Mouse (Mus musculus): Measurements from ENCODE around the gene Gm20671. TPM values are rescaled to one million over a fixed set of nuclear protein-coding genes. Genes with fewer than 3 reads are reported as not detected.
"Not testable (repeated sequence)": the region's sequence is repeated elsewhere in the genome, so short reads cannot be mapped to it uniquely, and the experiment has no call there.

Gm20671 gene
- polyA plus RNA-seq, 1 experiment from 2014 or later, result not detected

GRCm38 (mm10) chr5:32747650-32748375, 79.1 kb downstream of the Gm20671 start:
- ATAC-seq (ENCODE audit: low FRiP score) (no peak), DNase-seq (ENCODE audit: low spot score) (peak; percentile 65)
- no peak overlapping the region for H3K4me3 ChIP-seq (replicated peaks; ENCODE audit: low read length)
- H3K27ac ChIP-seq, result no peak overlapping the region
- H3K9ac ChIP-seq, result no peak overlapping the region
- 70% methylated on average over 6 of the region's 6 CpGs for WGBS
- no peaks in the 10 kb centered on the region for H3K4me1 ChIP-seq (replicated peaks; ENCODE audit: control insufficient read depth, insufficient read depth, low read length)
- no peaks in the 10 kb centered on the region for H3K27me3 ChIP-seq (ENCODE audit: control insufficient read depth, insufficient read depth, low read length)
- H3K4me2 ChIP-seq (replicated peaks), result no peak overlapping the region
- no peaks in the 10 kb centered on the region for H3K36me3 ChIP-seq (replicated peaks; ENCODE audit: control insufficient read depth, insufficient read depth)
- H3K9me3 ChIP-seq (ENCODE audit: control insufficient read depth, low read length), result no peaks in the 10 kb centered on the region

DNA sequence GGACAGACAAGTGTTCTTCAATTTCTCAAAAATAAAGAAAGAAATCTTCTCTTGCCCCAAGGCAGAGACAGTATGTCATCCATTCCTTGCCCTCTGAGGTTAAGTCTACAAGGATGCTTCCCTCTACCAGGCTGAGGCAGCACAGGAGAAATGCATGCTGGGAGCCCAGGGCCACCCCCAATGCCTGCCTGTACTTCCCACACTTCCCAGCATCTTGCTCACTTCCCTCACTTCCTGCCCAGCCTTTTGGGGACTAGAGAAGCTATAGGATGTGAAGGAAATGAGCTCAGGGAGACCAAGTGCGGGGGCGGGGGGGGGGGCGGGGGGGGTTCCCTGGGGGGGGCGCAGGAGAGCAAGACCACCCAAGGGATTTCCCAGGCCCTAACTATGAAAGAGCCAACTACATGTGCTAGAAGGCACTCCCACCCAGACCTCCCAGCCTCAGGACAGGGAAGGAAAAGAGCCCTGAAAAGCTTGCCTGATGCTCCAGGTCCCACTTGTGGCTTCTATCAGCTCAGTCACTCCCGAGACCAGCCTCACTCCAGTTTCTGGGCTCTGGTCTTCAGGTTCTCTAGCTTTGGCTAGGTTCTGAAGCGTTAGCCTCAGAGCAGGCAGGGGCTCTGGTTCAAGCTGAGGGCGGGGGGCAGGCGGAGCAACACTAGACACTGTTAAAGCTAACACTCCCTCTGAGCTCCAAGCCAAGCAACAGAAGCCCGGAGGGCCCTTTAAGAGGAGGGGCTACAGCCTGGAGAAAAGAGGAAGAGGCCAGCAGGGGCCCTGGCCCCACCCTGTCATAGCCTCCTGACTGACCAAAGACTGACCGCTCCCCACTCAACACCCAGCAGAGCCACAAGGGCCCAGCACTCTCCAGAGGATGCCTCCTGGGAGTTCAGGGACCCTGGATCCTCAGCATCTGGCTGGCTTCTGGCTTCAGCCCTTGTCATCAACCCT, 80.9 kb downstream of the Gm20671 start:
- H3K9ac ChIP-seq, result no peak overlapping the region
- peak overlapping the region; percentile 14 for H3K4me3 ChIP-seq (replicated peaks; ENCODE audit: low read length)
- DNase-seq (ENCODE audit: low spot score), result no peak

GRCm38 (mm10) chr5:32742149-32742548, 84.8 kb downstream of the Gm20671 start:
- WGBS, result 33% methylated on average over 9 of the region's 9 CpGs
- no peaks in the 10 kb centered on the region for H3K9me3 ChIP-seq (ENCODE audit: control insufficient read depth, low read length)
- no peaks in the 10 kb centered on the region for H3K27me3 ChIP-seq (ENCODE audit: control insufficient read depth, insufficient read depth, low read length)
- peak; percentile 33 for DNase-seq (ENCODE audit: low spot score)
- ATAC-seq (ENCODE audit: low FRiP score), result no peak; the same call in 1 of the 2 replicates
- H3K9ac ChIP-seq, result no peak overlapping the region
- peaks cover 5% of the 10 kb centered on the region; the same call in 1 of the 2 replicates for H3K4me1 ChIP-seq (replicated peaks; ENCODE audit: control insufficient read depth, insufficient read depth, low read length)
- H3K4me3 ChIP-seq (replicated peaks; ENCODE audit: low read length), result no peak overlapping the region
- no peaks in the 10 kb centered on the region; the same call in 1 of the 2 replicates for H3K36me3 ChIP-seq (replicated peaks; ENCODE audit: control insufficient read depth, insufficient read depth)
- peak overlapping the region; percentile 74 for H3K27ac ChIP-seq
- peak overlapping the region; percentile 15; the same call in 1 of the 2 replicates for H3K4me2 ChIP-seq (replicated peaks)

More for the DNA sequence above, 80.9 kb downstream of the Gm20671 start:
- 13% methylated on average over 8 of the region's 10 CpGs for WGBS
- H3K9me3 ChIP-seq (ENCODE audit: control insufficient read depth, low read length), result no peaks in the 10 kb centered on the region
- H3K36me3 ChIP-seq (replicated peaks; ENCODE audit: control insufficient read depth, insufficient read depth), result no peaks in the 10 kb centered on the region
- H3K4me2 ChIP-seq (replicated peaks), result peak overlapping the region; percentile 13
- ATAC-seq (ENCODE audit: low FRiP score), result peak; percentile 38; the same call in 1 of the 2 replicates
- peaks cover 5% of the 10 kb centered on the region; the same call in 1 of the 2 replicates for H3K4me1 ChIP-seq (replicated peaks; ENCODE audit: control insufficient read depth, insufficient read depth, low read length)
- no peaks in the 10 kb centered on the region for H3K27me3 ChIP-seq (ENCODE audit: control insufficient read depth, insufficient read depth, low read length)
- peak overlapping the region; percentile 5; the same call in 1 of the 2 replicates for H3K27ac ChIP-seq

DNA sequence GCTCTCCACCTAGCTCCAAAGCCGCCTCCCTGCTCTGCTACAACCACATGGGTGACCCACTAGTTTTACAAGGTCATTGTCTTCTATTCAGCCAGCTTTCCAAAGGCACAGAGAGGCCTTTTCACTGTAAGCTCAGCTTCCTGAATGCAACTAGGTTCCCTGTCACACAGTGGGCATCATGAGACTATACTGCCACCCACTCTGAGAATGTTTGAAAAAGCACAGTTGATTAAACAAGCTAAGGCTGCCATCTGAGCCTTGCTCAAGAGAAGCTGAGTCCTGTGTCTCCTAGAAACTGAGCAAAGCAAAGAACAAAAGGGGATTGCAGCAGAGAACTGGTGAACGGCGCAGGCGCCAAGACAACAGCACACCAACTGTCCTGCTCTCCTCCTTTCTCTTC, 85.5 kb downstream of the Gm20671 start:
- not testable (repeated sequence) for H3K36me3 ChIP-seq (replicated peaks; ENCODE audit: control insufficient read depth, insufficient read depth); H3K9me3 ChIP-seq (ENCODE audit: control insufficient read depth, low read length); DNase-seq (ENCODE audit: low spot score); H3K4me1 ChIP-seq (replicated peaks; ENCODE audit: control insufficient read depth, insufficient read depth, low read length); H3K27me3 ChIP-seq (ENCODE audit: control insufficient read depth, insufficient read depth, low read length); H3K9ac ChIP-seq; H3K4me3 ChIP-seq (replicated peaks; ENCODE audit: low read length)
- WGBS, result 67% methylated on average over 4 of the region's 4 CpGs
- H3K27ac ChIP-seq, result peak overlapping the region; percentile 74; the same call in 1 of the 2 replicates
- peak; percentile 22; the same call in 1 of the 2 replicates for ATAC-seq (ENCODE audit: low FRiP score)
- 0 out of 2 replicates have a peak overlapping the region, but pooled peaks have one; percentile 15 for H3K4me2 ChIP-seq (replicated peaks)

- not testable (repeated sequence) for H3K9ac ChIP-seq; DNase-seq (ENCODE audit: low spot score); H3K36me3 ChIP-seq (replicated peaks; ENCODE audit: control insufficient read depth, insufficient read depth); H3K4me2 ChIP-seq (replicated peaks); H3K9me3 ChIP-seq (ENCODE audit: control insufficient read depth, low read length); H3K4me1 ChIP-seq (replicated peaks; ENCODE audit: control insufficient read depth, insufficient read depth, low read length); H3K27me3 ChIP-seq (ENCODE audit: control insufficient read depth, insufficient read depth, low read length); H3K4me3 ChIP-seq (replicated peaks; ENCODE audit: low read length)
- 0 out of 2 replicates have a peak overlapping the region, but pooled peaks have one; percentile 74 for H3K27ac ChIP-seq
- 85% methylated on average over 8 of the region's 8 CpGs for WGBS
- ATAC-seq (ENCODE audit: low FRiP score), result peak; percentile 15; the same call in 1 of the 2 replicates
Measured at GRCm38 (mm10) chr5:32740850-32741249, 86.1 kb downstream of the Gm20671 start.

GRCm38 (mm10) chr5:32740138-32740537, 86.8 kb downstream of the Gm20671 start:
- peaks cover 9% of the 10 kb centered on the region for H3K36me3 ChIP-seq (replicated peaks; ENCODE audit: control insufficient read depth, insufficient read depth)
- 97% methylated on average over 3 of the region's 3 CpGs for WGBS
- H3K9ac ChIP-seq, result no peak overlapping the region
- no peak for ATAC-seq (ENCODE audit: low FRiP score)
- no peak overlapping the region for H3K4me2 ChIP-seq (replicated peaks)
- no peak for DNase-seq (ENCODE audit: low spot score)
- no peaks in the 10 kb centered on the region for H3K9me3 ChIP-seq (ENCODE audit: control insufficient read depth, low read length)
- H3K27me3 ChIP-seq (ENCODE audit: control insufficient read depth, insufficient read depth, low read length), result no peaks in the 10 kb centered on the region
- peaks cover 5% of the 10 kb centered on the region; the same call in 1 of the 2 replicates for H3K4me1 ChIP-seq (replicated peaks; ENCODE audit: control insufficient read depth, insufficient read depth, low read length)
- H3K4me3 ChIP-seq (replicated peaks; ENCODE audit: low read length), result no peak overlapping the region
- no peak overlapping the region for H3K27ac ChIP-seq

DNA sequence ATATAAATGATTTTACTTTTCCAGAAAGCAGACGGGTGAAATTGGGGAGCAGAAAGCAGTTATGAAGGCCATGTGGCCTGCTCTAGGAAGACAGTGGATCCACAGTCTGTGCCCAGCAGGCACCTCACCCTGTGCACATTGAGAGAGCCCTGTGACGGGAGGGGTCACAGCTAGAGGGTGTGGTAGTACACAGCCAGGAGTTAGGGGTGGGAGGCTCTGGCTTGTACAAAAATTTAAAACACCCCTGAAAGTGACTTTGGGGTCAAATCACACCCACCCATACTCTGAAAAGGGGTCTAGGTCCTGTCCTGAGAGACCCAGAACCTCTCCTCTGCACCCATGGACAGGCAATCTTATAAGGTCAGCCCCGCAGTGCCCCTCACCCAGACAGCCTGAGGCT, 90.1 kb downstream of the Gm20671 start:
- H3K4me2 ChIP-seq (replicated peaks); H3K27ac ChIP-seq; DNase-seq (ENCODE audit: low spot score); H3K9me3 ChIP-seq (ENCODE audit: control insufficient read depth, low read length); H3K9ac ChIP-seq; H3K27me3 ChIP-seq (ENCODE audit: control insufficient read depth, insufficient read depth, low read length); H3K4me3 ChIP-seq (replicated peaks; ENCODE audit: low read length); H3K4me1 ChIP-seq (replicated peaks; ENCODE audit: control insufficient read depth, insufficient read depth, low read length): not testable (repeated sequence)
- ATAC-seq (ENCODE audit: low FRiP score), result 0 out of 2 replicates have a peak, but pooled peaks have one; percentile 38
- H3K36me3 ChIP-seq (replicated peaks; ENCODE audit: control insufficient read depth, insufficient read depth), result peaks cover 23% of the 10 kb centered on the region
- WGBS, result 87% methylated on average over 3 of the region's 3 CpGs

- 96% methylated on average over 6 of the region's 6 CpGs for WGBS
- H3K4me2 ChIP-seq (replicated peaks), result no peak overlapping the region
- DNase-seq (ENCODE audit: low spot score) (no peak), ATAC-seq (ENCODE audit: low FRiP score) (no peak)
- H3K4me1 ChIP-seq (replicated peaks; ENCODE audit: control insufficient read depth, insufficient read depth, low read length), result no peaks in the 10 kb centered on the region
- no peaks in the 10 kb centered on the region for H3K27me3 ChIP-seq (ENCODE audit: control insufficient read depth, insufficient read depth, low read length)
- 0 out of 2 replicates have a peak, but pooled peaks cover 2% of the 10 kb centered on the region for H3K9me3 ChIP-seq (ENCODE audit: control insufficient read depth, low read length)
- H3K36me3 ChIP-seq (replicated peaks; ENCODE audit: control insufficient read depth, insufficient read depth), result peaks cover 23% of the 10 kb centered on the region
- H3K4me3 ChIP-seq (replicated peaks; ENCODE audit: low read length), result no peak overlapping the region
- H3K27ac ChIP-seq, result no peak overlapping the region
- no peak overlapping the region for H3K9ac ChIP-seq
Measured at GRCm38 (mm10) chr5:32735779-32736178, 91.1 kb downstream of the Gm20671 start.

- H3K4me1 ChIP-seq (replicated peaks; ENCODE audit: control insufficient read depth, insufficient read depth, low read length); DNase-seq (ENCODE audit: low spot score); H3K4me3 ChIP-seq (replicated peaks; ENCODE audit: low read length); H3K27me3 ChIP-seq (ENCODE audit: control insufficient read depth, insufficient read depth, low read length); H3K4me2 ChIP-seq (replicated peaks); H3K9me3 ChIP-seq (ENCODE audit: control insufficient read depth, low read length); H3K9ac ChIP-seq; H3K27ac ChIP-seq: not testable (repeated sequence)
- peak; percentile 67; the same call in 1 of the 2 replicates for ATAC-seq (ENCODE audit: low FRiP score)
- WGBS, result 98% methylated on average over 6 of the region's 6 CpGs
- peaks cover 23% of the 10 kb centered on the region for H3K36me3 ChIP-seq (replicated peaks; ENCODE audit: control insufficient read depth, insufficient read depth)
Measured at GRCm38 (mm10) chr5:32733892-32734291, 93.0 kb downstream of the Gm20671 start.
